In the genomic region with DNA sequence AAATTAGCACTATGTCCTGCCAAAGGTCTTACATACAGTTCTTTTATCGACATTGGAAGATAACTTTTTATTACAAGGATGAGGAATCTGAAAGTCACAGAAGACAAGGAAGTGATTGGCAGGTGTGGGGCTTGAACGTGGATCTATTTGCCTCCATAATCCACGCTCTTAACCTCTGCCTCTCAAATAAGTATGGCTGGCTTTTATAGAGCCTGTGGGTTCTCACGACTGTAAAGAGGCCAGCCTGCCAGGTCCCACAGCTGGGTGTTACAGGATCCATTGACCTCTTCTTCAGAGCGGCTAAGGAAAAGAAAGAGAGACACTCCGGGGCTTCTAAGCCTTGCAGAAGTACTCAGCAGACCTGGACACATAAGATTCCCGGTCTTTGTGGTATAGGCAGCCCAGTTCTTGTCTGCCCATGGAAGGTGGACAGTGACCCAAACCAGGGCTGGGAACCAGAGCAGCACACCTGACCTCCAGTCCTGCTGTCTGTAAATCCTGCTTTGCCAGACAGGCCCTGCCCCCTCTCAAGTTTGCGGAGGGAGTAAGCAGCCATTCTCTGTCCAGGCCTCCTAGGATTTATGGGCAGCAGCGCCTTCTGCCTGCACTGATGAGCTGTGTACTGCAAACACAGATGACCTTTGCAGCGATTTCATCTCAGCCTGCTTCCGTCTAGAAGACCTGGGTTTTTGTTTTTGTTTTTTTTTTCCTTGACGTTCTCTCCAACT, we compare ENCODE assay signal across 9 mouse cellular contexts.
A peak's percentile ranks its signal among the peaks of the same experiment; 100 is the strongest.
DNase-seq lines count a peak whose midpoint lies in the region; ATAC-seq and TF ChIP-seq lines count a peak whose summit lies in the region.
"Had no signal": no experiment of that assay in that cellular context is flagged by ENCODE, and none has a peak within 500 bp of the region (broad histone marks: within the 10 kb centered on the region; RNA-seq: fewer than 3 reads in every experiment).

No protein-coding gene starts in this region.

- no peaks in the 10 kb centered on the region for H3K27me3 ChIP-seq in heart, postnatal 0 days (ENCODE audit: control insufficient read depth, insufficient read depth, low read length)
- peaks cover 5% of the 10 kb centered on the region; the same call in 1 of the 2 replicates for H3K27me3 ChIP-seq in limb, embryonic 12.5 days

- WGBS in heart, postnatal 0 days: 46% methylated on average over 12 of the region's 12 CpGs
- 15% methylated on average over 12 of the region's 12 CpGs for WGBS in limb, embryonic 12.5 days

- H3K27ac ChIP-seq in heart, postnatal 0 days (ENCODE audit: low read depth): no peak overlapping the region; the same call in 1 of the 2 replicates
- peak overlapping the region; percentile 66 for H3K27ac ChIP-seq in limb, embryonic 12.5 days
- H3K27ac ChIP-seq: macrophage had no signal

- no peaks in the 10 kb centered on the region for H3K9me3 ChIP-seq in heart, postnatal 0 days (replicated peaks; ENCODE audit: control insufficient read depth, low read length)
- H3K9me3 ChIP-seq in limb, embryonic 12.5 days: no peaks in the 10 kb centered on the region

- peak; percentile 53 to 55 for DNase-seq in cerebellum, postnatal 10 days
- no peak for DNase-seq in cerebellum, postnatal 36 days
- peak; percentile 77 for DNase-seq in adrenal gland, postnatal 14 days
- DNase-seq in heart, postnatal 0 days (ENCODE audit: low spot score): peak; percentile 66
- peak; percentile 3 for DNase-seq in skeletal muscle tissue, adult 2 months (ENCODE audit: low read depth, low spot score)
- no peak for DNase-seq in right cerebral cortex, adult 2 months (ENCODE audit: low spot score in 2 of 2)
- DNase-seq in spleen, postnatal 4 days (ENCODE audit: low spot score in 2 of 2): no peak

- ATAC-seq in heart, postnatal 0 days (ENCODE audit: insufficient read depth, low read depth): peak; percentile 63
- peak; percentile 67; the same call in 1 of the 2 replicates for ATAC-seq in limb, embryonic 12.5 days (ENCODE audit: insufficient number of reproducible peaks, insufficient read depth, low FRiP score, low TSS enrichment, low read depth)

- TF ChIP-seq EP300 in heart, postnatal 0 days (IDR thresholded peaks at IDR 0.05; ENCODE audit: low read depth): no peak

- no peak overlapping the region for H3K9ac ChIP-seq in heart, postnatal 0 days (replicated peaks; ENCODE audit: low read depth, low read length)
- no peak overlapping the region for H3K9ac ChIP-seq in limb, embryonic 12.5 days (replicated peaks)

- no peak overlapping the region for H3K4me3 ChIP-seq in heart, postnatal 0 days (ENCODE audit: low read depth, low read length)
- H3K4me3 ChIP-seq in limb, embryonic 12.5 days (replicated peaks): no peak overlapping the region

- H3K4me1 ChIP-seq in heart, postnatal 0 days (ENCODE audit: control insufficient read depth, insufficient read depth): peaks cover 22% of the 10 kb centered on the region
- peaks cover 59% of the 10 kb centered on the region for H3K4me1 ChIP-seq in limb, embryonic 12.5 days (replicated peaks)

- peak; percentile 50; the same call in 1 of the 2 replicates for TF ChIP-seq CTCF in heart, postnatal 0 days (IDR thresholded peaks at IDR 0.05; ENCODE audit: low read depth)

- H3K36me3 ChIP-seq in heart, postnatal 0 days (replicated peaks; ENCODE audit: control insufficient read depth, insufficient read depth, low read length): no peaks in the 10 kb centered on the region
- H3K36me3 ChIP-seq in limb, embryonic 12.5 days: no peaks in the 10 kb centered on the region; the same call in 1 of the 2 replicates

- no peak overlapping the region for H3K4me2 ChIP-seq in heart, postnatal 0 days (ENCODE audit: low read depth, low read length)
- no peak overlapping the region; the same call in 1 of the 2 replicates for H3K4me2 ChIP-seq in limb, embryonic 12.5 days

Comparison
In these comparisons a context has a peak if more than half of its experiments do, and no peak if none do; other contexts are left out.
1. DNase-seq: peak in cerebellum, postnatal 10 days (2 of 2), adrenal gland, postnatal 14 days (single experiment), heart, postnatal 0 days (single experiment) and skeletal muscle tissue, adult 2 months (single experiment); none in cerebellum, postnatal 36 days (0 of 2), right cerebral cortex, adult 2 months (0 of 2) and spleen, postnatal 4 days (0 of 2).